Mouse (Mus musculus) cortical plate, adult 2 months (tissue): ENCODE measurements at regions not wholly inside any gene's neighbourhood (a gene's known extent, or its start where the extent isn't known, plus 50 kb on each side); places are given as distances from the start of the nearest gene placed in this dataset.
"Not testable (repeated sequence)": the region's sequence is repeated elsewhere in the genome, so short reads cannot be mapped to it uniquely, and the experiment has no call there.

ENCODE experiments used
- H3K27ac ChIP-seq: fragments of 200-500 bp; 2 replicates; pipeline ENCODE4 v1.5.1; 2012; ENCODE audit warnings: low read length, control low read depth, inconsistent platforms; ENCODE audit not compliant: insufficient read depth
- H3K4me1 ChIP-seq: fragments of 200-500 bp; 2 replicates; pipeline ENCODE4 v1.6.1; 2011; ENCODE audit warnings: low read length; ENCODE audit not compliant: control insufficient read depth, insufficient read depth
- H3K4me3 ChIP-seq: fragments of 200-500 bp; 2 replicates; pipeline ENCODE4 v1.5.1; 2011; ENCODE audit warnings: mild to moderate bottlenecking, low read length, control low read depth; ENCODE audit not compliant: insufficient read depth
- CTCF ChIP-seq: fragments of 200-500 bp; IDR thresholded peaks from 2 replicates; pipeline ENCODE4 v1.5.1; 2011; ENCODE audit warnings: mild to moderate bottlenecking, control low read depth, low read length; ENCODE audit not compliant: insufficient read depth; ENCODE audit errors: extremely low read depth
- POLR2A ChIP-seq: fragments of 200-500 bp; IDR thresholded peaks from 2 replicates; pipeline ENCODE4 v1.6.1; 2011; ENCODE audit warnings: mild to moderate bottlenecking, low read length, control low read depth; ENCODE audit not compliant: insufficient read depth; ENCODE audit errors: extremely low read depth

DNA sequence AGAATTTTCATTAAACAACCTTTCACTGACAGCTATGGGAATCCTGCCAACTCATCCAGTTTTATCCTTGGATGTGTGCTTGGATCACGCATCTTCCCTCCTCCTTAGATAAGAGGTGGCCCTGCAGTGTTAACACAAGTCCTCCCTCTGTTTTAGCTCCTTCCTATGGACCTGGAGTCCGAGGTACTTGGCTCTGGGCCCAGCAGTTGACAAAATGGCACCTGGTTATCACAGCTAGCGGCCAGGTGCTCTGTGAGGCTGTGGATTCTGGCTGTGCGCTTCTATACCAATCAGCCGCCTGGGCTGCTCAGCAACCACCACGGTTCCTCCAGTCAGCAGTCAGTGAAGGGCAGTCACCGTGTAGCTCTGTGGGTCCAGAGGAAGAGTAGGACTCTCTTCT is 157.4 kb downstream of the Prdm2 start:
- TF ChIP-seq CTCF (no peak), POLR2A (no peak)
- no peak overlapping the region for H3K27ac ChIP-seq
- no peaks in the 10 kb centered on the region for H3K4me1 ChIP-seq
- no peak overlapping the region for H3K4me3 ChIP-seq

DNA sequence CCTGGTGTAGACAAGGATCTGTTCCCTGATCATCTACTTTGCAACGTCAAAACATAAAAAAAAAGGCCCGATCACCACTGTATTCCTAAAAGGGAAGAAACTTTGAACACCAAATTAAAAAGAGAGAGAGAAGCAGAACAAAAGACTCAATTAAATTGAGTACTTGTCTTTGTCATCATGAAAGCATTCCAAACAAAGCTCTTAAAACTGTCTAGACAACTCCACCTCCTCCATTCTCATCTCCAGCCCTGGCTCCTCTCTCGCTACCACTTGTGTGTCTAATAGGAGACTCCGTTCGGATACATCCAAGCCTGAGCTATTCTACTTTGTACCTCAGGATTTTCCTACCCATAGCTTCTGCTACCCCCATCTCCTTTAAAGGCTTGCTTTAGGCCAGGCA is 159.8 kb downstream of the Prdm2 start:
- TF ChIP-seq CTCF (no peak), POLR2A (no peak)
- Histone ChIP-seq H3K27ac (no peak overlapping the region), H3K4me1 (no peaks in the 10 kb centered on the region), H3K4me3 (no peak overlapping the region)

DNA sequence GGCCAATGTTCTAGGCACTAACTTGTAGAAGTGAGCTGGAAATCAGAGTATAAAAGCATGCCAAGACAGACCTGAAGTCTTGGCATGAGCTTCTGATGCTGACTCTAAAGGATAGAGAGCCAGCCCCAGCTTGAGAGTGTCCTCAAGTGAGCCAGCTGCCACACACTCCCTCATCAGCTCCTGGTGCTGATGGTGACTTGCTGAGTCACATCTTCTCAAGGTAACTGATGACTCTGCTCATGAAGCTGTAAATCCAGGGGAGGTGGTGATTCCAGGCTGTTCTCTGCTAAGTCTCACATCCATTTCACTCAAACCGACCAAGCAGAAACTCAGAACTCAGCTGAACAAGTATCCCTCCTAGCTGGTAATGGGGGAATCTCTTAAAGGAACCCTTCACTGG is 161.6 kb downstream of the Prdm2 start:
- H3K4me1 ChIP-seq: no peaks in the 10 kb centered on the region
- H3K4me3 ChIP-seq: no peak overlapping the region
- H3K27ac ChIP-seq: no peak overlapping the region
- TF ChIP-seq POLR2A: no peak
- TF ChIP-seq CTCF: no peak

DNA sequence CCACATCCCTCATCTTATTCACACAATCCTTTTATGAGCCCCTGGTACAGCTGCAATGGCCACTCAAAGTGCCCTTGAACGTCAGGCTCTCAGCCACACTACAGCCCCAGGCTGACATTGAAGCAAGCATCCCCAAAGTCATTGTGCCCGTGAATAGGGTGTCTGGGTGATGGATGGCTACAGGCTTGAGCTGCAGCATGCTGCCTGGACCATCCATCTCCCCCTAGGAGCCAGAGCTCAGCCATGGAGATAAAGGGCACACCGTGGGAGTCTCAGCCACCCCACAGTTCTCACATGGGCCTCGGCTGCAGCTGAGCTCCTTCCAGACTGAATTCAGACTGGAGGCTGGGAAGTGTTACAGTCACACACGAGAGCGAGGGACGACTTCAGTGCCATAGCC is 167.6 kb downstream of the Prdm2 start:
- Histone ChIP-seq H3K27ac (no peak overlapping the region), H3K4me3 (no peak overlapping the region), H3K4me1 (no peaks in the 10 kb centered on the region)
- no peak for TF ChIP-seq POLR2A
- no peak for TF ChIP-seq CTCF

DNA sequence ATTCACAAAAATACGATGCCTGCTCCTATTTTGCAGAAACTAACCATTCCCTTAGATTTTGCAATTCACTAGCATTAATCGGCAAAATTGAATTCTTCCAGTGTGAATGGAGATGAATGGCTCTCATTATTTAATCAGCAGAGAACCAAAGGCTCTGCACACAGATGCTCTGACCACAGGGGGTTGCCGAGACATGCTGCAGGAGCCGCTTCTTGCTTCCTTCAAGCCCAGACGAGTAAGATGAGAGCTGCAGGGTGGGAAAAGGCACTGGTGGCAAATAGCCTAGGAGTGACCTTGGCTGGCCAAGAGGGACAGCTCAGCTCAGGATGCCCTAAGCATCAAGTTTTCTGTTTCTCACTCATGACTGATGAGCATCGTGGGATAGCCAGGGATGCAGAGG is 170.0 kb downstream of the Prdm2 start:
- Histone ChIP-seq H3K27ac (no peak overlapping the region), H3K4me1 (no peaks in the 10 kb centered on the region), H3K4me3 (no peak overlapping the region)
- TF ChIP-seq POLR2A (no peak), CTCF (no peak)

DNA sequence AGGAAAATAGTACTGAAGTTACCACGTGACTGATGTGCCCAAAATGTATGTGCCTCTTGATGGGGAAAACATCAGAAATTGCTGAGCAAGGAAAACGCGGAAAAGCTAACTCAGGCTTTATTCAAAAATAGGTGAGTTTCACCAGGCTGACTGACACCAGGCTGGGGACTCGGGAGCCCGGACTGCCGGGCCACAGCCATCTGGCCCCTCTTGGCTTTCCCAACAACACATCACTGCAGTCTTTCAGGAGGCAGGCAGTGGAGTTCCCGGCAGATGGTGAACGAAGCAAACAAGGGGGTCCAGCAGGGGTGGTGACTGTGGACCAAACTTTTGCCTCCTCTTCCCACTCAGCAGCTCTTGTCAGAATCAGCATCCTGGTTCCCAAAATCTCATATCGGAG is 174.2 kb downstream of the Prdm2 start:
- no peaks in the 10 kb centered on the region for H3K4me1 ChIP-seq
- H3K27ac ChIP-seq: no peak overlapping the region
- TF ChIP-seq CTCF (no peak), POLR2A (no peak)
- no peak overlapping the region for H3K4me3 ChIP-seq

DNA sequence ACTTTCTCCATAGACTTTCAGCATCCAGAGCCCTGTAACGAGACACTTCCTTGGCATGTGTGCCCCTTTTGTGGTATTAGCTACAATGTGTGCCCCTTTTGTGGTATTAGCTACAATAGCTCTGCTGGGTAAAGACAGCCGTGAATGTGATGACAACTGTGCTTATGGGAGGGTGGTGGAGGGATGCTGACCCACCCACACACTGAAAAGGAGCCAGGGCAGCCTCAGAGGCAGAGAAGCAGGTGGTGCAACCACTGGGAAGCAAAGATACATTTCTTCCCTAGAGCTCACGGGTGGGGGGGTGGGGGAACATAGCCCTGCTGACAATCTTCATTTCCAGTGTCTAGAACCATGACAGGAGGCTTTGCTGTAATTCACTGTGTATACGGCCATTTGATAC is 176.1 kb downstream of the Prdm2 start:
- Histone ChIP-seq H3K27ac (no peak overlapping the region), H3K4me1 (no peaks in the 10 kb centered on the region), H3K4me3 (no peak overlapping the region)
- TF ChIP-seq CTCF (no peak), POLR2A (no peak)

DNA sequence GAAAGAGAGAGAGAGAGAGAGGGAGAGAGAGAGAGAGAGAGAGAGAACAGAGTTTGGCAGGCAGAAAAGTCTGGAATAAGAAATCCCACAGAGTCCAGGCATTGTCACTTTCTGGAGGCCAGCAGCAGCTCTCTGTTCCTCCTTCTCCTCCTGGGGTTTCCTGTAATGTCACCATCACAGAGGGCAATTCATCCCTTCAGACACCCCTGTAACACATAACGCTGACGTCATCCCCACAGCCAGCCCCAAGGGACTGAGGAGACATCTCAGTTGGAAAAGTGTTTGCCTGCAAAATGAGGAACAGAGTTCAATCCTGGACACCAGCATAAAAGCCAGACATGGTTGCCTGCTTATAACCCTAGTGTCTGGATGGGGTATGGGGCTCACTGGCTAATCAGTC is 177.7 kb downstream of the Prdm2 start:
- not testable (repeated sequence) for H3K27ac ChIP-seq, H3K4me1 ChIP-seq, H3K4me3 ChIP-seq

DNA sequence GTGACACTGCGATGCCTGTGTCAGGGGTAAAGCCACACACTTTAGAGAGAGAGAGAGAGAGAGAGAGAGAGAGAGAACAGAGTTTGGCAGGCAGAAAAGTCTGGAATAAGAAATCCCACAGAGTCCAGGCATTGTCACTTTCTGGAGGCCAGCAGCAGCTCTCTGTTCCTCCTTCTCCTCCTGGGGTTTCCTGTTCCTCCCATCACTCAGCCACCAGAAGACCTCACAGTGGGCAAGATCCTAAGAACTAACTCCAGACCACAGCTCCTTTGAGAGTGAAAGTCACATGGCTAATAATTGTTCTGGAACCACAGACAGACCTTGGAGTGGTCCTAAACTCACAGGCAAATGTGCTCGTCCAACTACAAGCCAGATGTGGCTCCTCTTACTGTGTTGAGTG is 178.5 kb downstream of the Prdm2 start:
- not testable (repeated sequence) for H3K4me3 ChIP-seq, H3K27ac ChIP-seq, H3K4me1 ChIP-seq

DNA sequence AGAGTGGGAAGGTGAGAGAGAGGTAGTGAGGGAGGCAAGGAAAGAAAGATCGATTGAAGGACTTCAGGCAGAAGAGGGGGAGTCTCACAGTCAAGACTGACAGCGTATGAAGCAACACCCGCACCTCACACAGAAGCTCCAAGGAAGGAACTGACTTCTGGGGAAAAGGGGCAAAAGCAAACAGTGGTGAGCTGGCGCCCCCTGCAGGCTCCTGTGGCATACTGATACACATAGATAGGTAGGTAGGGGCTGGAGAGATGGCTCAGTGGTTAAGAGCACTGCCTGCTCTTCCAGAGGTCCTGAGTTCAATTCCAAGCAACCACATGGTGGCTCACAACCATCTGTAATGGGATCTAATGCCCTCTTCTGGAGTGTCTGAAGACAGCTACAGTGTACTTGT is 183.0 kb downstream of the Prdm2 start:
- H3K27ac ChIP-seq, H3K4me1 ChIP-seq, H3K4me3 ChIP-seq: not testable (repeated sequence)
- TF ChIP-seq CTCF: 0 out of 2 replicates have a peak, but pooled peaks have one; percentile 13

DNA sequence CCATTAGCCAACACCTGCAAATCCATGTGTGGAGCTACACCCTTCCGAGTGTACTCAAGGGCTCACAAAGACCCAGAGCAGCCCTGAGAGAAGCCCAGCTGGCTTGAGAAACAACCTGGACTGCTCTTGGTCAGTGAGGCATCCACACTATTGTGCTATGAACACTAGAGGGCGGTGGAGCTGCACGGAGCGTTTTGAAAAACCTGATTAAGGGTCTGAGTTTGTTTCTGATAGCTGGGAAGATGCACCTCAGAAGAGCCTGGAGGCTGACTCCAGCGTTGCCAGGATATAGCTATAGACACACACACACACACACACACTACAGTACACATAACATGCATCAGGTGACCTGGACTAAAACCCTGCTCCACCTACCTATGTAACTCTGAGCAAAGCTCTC is 185.5 kb downstream of the Prdm2 start:
- Histone ChIP-seq H3K4me1 (no peaks in the 10 kb centered on the region), H3K4me3 (no peak overlapping the region), H3K27ac (no peak overlapping the region)
- TF ChIP-seq POLR2A: no peak
- peak; percentile 93 for TF ChIP-seq CTCF
